Mouse (Mus musculus) cerebellum, adult 2 months (tissue): ENCODE measurements around the gene Gm10024. TPM values are rescaled to one million over a fixed set of nuclear protein-coding genes. Genes with fewer than 3 reads are reported as not detected.
"Not testable (repeated sequence)": the region's sequence is repeated elsewhere in the genome, so short reads cannot be mapped to it uniquely, and the experiment has no call there.

Source experiments
- DNase-seq, 2 experiments: peaks; one replicate each; pipeline ENCODE4 v3.0.0; 2021
- H3K27ac ChIP-seq: fragments of 200-500 bp; 2 replicates; pipeline ENCODE4 v1.5.1; 2012; ENCODE audit warnings: low read length, control low read depth, inconsistent platforms; ENCODE audit not compliant: insufficient read depth
- H3K27me3 ChIP-seq: fragments of 200-500 bp; 2 replicates; pipeline ENCODE4 v1.6.1; 2012; ENCODE audit warnings: inconsistent platforms, mild to moderate bottlenecking, low read length, moderate library complexity; ENCODE audit not compliant: control insufficient read depth, insufficient read depth
- H3K4me1 ChIP-seq: fragments of 200-500 bp; 2 replicates; pipeline ENCODE4 v1.6.1; 2011; ENCODE audit warnings: low read length; ENCODE audit not compliant: control insufficient read depth, insufficient read depth
- H3K4me3 ChIP-seq: fragments of 200-500 bp; replicated peaks from 2 replicates; pipeline ENCODE3; 2011; ENCODE audit warnings: mild to moderate bottlenecking, low read depth, low read length, control low read depth; ENCODE audit not compliant: insufficient read depth
- CTCF ChIP-seq: fragments of 200-500 bp; IDR thresholded peaks from 2 replicates; pipeline ENCODE4 v1.5.1; 2011; ENCODE audit warnings: low read depth, mild to moderate bottlenecking, control low read depth, low read length, moderate library complexity, borderline replicate concordance; ENCODE audit not compliant: insufficient read depth
- POLR2A ChIP-seq: fragments of 200-500 bp; IDR thresholded peaks from 2 replicates; pipeline ENCODE4 v1.6.1; 2011; ENCODE audit warnings: low read length, control low read depth, borderline replicate concordance; ENCODE audit not compliant: insufficient read depth
- WGBS: fragments of 180-500 bp; shearing (Covaris S2); methylation state at CpG from one replicate; pipeline ENCODE4 v1.1.7; 2018; 5-methylcytosine and 5-hydroxymethylcytosine counted together
- polyA plus RNA-seq: library from polyadenylated mRNA; depleted of rRNA; stranded (reverse); fragments of >200 nt; gene quantifications from 2 replicates; pipeline ENCODE4 v1.2.3, GENCODE M21; 2012

The Gm10024 gene
- polyA plus RNA-seq, 1 experiment, result not detected

DNA sequence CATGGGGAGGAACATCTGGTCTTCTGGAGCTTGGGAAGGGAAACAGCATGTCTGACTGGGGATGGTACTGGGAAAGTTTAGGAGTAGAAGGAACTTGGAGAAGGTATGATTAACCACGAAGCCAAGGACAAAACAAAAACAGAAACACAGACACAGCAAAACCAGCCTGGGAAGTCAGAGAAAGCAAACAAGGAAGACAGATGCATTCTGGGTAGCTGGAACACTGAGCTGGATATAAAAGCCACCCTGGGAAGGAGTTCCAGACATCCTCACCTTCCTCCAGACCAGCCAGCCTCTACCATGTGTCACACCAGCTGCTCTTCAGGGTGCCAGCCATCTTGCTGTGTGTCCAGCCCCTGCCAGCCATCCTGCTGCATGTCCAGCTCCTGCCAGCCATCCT lies 4.2 kb downstream of the Gm10024 start, which contains the start of gene Gm10142:
Gm10142 (plus strand) TSS at position 301 of the 400 bp plus-strand sequence.
- no peak within 1 kb of the TSS for H3K27ac ChIP-seq
- 77% methylated on average over 1 of the region's 1 CpGs for WGBS
- TF ChIP-seq CTCF (no peak), POLR2A (no peak)
- no peaks in the 10 kb centered on the region for H3K4me1 ChIP-seq
- no peaks in the 10 kb centered on the region for H3K27me3 ChIP-seq
- DNase-seq, result no peak
- no peak within 1 kb of the TSS for H3K4me3 ChIP-seq

DNA sequence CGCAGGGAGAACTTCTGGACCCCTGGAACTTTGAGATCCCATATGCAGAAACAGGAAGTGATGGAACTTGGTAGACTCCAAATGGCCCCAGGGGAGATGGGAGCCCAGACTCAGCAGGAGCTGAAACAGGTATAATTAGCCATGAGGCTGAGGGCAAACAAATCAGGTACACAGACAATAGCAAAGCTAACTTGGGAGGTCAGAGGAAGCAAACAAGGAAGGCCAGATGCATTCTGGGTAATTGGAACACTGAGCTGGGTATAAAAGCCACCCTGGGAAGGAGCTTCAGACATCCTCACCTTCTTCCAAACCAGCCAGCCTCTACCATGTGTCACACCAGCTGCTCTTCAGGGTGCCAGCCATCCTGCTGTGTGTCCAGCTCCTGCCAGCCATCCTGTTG lies 9.0 kb downstream of the Gm10024 start, which contains the start of gene Krtap12-1:
Krtap12-1 (plus strand) TSS at position 301 of the 400 bp plus-strand sequence.
- H3K27ac ChIP-seq, H3K4me3 ChIP-seq, H3K27me3 ChIP-seq, H3K4me1 ChIP-seq, DNase-seq: not testable (repeated sequence)
- 97% methylated on average over 1 of the region's 1 CpGs for WGBS

DNA sequence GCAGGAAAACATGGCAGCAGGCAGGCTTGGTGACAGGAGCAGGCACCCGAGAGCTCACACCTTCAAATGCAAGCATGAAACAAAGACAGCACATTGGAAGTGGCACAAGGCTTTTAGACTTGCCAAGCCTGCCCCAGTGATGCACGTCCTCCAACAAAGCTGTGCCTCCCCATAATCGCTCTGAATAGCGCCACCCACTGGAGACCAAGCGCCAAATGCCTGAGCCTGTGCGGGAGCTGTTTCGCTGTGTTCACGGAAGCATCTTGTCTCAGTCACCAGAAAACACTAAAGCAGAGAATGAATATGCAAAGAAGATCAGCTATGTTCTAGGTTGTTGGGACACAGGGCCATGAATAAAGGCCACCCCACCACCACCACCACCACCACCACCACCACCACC lies 13.6 kb downstream of the Gm10024 start:
- Histone ChIP-seq H3K4me1 (no peaks in the 10 kb centered on the region), H3K27ac (no peak overlapping the region), H3K4me3 (no peak overlapping the region), H3K27me3 (no peaks in the 10 kb centered on the region)
- DNase-seq, result no peak
- TF ChIP-seq CTCF, result no peak
- TF ChIP-seq POLR2A, result no peak
- WGBS, result 72% methylated on average over 8 of the region's 8 CpGs

DNA sequence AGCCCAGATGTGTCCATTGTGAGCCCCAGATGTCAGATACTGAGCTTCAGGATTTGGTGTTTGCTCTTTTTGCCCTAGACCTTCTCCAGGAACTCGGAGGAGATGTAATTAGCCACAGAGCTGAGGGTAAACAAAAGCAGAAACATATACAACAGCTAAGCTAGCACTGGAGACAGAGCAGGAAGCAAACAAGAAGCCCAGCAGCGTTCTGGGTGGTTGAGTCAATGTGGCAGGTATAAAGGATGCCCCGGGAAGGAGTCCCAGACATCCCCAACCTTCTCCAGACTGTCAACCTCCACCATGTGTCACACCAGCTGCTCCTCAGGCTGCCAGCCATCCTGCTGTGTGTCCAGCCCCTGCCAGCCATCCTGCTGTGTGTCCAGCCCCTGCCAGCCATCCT lies 14.9 kb downstream of the Gm10024 start, which contains the start of gene Gm10100:
Gm10100 (plus strand) TSS at position 301 of the 400 bp plus-strand sequence.
- DNase-seq, result peak; percentile 8 to 25
- Histone ChIP-seq H3K4me3 (no peak within 1 kb of the TSS), H3K27ac (no peak within 1 kb of the TSS), H3K4me1 (no peaks in the 10 kb centered on the region), H3K27me3 (no peaks in the 10 kb centered on the region)
- 13% methylated on average over 3 of the region's 3 CpGs for WGBS
- no peak for TF ChIP-seq CTCF
- no peak for TF ChIP-seq POLR2A

DNA sequence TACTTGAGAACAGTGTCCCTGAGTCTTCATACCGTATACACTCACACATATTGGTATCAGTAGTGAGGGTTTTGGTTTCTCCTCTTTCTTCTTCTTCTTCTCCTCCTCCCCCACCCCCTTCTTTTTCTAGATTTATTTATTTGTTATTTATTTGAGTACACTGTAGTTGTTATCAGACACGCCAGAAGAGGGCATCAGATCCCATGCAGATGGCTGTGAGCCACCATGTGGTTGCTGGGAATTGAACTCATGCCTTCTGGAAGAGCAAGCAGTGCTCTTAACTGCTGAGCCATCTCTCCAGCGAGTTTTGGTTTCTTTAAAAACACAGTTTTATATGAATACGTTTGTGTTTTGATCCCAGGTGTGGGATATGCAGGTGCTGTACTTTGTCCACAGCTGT lies 17.0 kb downstream of the Gm10024 start:
- Histone ChIP-seq H3K27me3 (no peaks in the 10 kb centered on the region), H3K27ac (no peak overlapping the region), H3K4me1 (no peaks in the 10 kb centered on the region), H3K4me3 (no peak overlapping the region)
- DNase-seq, result no peak
- WGBS, result 79% methylated on average over 4 of the region's 4 CpGs
- no peak for TF ChIP-seq CTCF
- no peak for TF ChIP-seq POLR2A

DNA sequence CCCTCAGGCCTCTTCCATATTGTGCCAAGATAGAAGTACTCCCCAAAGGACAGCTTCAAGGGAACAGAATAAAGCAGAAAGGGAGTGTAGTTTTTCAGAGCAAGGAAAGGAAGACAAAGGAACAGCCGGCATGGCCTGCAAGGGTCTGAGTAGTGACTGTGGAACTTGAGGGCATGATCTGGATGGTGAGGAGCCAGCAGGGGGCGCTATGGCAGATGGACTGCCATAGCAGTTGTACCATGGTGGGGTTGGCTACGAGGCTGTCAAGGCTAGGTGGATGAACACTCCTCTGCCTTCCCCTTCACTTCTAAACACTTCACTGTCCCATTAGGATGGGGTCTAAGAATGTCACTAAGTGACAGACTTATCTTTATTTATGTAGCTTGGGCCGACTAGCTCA lies 18.0 kb downstream of the Gm10024 start:
- Histone ChIP-seq H3K27me3 (no peaks in the 10 kb centered on the region), H3K27ac (no peak overlapping the region), H3K4me3 (no peak overlapping the region), H3K4me1 (no peaks in the 10 kb centered on the region)
- DNase-seq, result no peak
- TF ChIP-seq POLR2A (no peak), CTCF (no peak)
- 60% methylated on average over 4 of the region's 4 CpGs for WGBS

DNA sequence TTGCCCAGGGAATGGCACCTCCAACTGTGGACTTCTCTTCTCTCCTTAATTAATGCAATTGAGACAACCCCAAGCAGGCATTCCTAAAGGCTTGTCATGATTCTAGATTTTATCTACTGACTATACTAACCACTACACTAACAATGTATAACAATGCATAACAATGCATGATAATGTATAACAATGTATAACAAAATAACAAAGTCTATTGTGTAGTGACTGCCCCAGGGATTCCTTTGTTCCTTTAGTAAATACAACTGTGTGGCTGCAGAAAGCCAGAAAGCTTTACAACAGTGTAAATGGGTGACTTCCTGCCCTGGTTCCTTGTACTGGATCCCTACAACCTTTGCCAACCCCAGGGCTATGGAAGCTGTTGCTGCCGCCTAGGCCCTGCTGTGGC lies 24.7 kb downstream of the Gm10024 start:
- TF ChIP-seq POLR2A (no peak), CTCF (no peak)
- 84% methylated on average over 1 of the region's 1 CpGs for WGBS
- DNase-seq, result no peak
- no peak overlapping the region for H3K4me3 ChIP-seq
- H3K27ac ChIP-seq, result no peak overlapping the region
- H3K27me3 ChIP-seq, result no peaks in the 10 kb centered on the region
- no peaks in the 10 kb centered on the region for H3K4me1 ChIP-seq

DNA sequence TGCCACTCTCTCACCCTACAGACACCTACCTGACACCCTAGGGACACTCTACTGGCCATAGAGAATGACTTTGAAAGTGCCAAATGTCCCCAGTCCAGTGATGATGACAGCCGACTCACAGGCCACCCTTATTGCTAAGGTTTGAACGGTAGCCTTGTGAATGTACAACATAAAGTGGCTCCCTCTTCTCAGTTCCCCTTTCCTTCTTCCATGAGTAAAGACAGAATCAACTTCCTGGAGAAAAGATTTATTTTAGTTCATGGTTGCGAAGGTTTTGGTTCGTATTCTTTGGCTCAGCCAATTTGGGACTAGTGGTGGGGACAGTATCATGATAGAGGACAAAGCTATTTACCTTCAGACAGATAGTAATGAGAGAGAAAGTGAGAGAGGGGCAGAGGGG lies 27.7 kb downstream of the Gm10024 start:
- Histone ChIP-seq H3K27ac (no peak overlapping the region), H3K4me3 (no peak overlapping the region), H3K4me1 (no peaks in the 10 kb centered on the region), H3K27me3 (no peaks in the 10 kb centered on the region)
- 91% methylated on average over 4 of the region's 4 CpGs for WGBS
- DNase-seq, result no peak
- no peak for TF ChIP-seq POLR2A
- TF ChIP-seq CTCF, result no peak

DNA sequence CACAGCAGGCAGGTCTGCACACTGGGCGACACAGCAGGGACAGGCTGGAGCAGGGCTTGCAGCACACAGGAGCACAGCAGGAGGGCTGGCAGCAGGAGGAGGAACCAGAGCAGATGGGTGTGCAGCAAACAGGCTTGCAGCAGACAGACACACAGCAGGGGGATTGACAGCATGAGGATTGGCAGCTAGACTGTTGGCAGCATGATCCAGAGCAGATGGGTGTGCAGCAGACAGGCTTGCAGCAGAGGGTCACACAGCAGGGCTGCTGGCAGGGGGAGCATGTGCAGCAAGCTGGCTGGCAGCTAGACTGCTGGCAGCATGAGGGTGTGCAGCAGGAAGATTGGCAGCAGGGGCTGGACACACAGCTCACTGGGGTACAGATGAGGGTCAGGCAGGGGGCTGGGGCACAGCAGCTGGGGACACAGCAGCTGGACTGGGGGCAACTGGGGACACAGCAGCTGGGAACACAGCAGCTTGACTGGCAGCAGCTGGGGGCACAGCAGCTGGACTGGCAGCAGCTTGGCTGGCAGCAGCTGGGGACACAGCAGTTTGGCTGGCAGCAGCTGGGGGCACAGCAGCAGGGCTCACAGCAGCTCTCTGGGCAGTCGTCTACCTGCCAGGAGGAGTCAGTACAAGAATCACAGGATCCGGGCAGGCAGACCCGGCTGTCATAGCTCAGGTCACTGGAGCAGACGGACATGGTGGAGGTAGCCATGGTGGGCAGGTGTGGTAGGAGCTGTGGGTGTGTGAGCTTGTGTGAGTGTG lies 30.8 kb downstream of the Gm10024 start, which contains the start of gene Gm18596:
Gm18596 (minus strand) TSS at position 715 of the 765 bp plus-strand sequence.
- WGBS, result 35% methylated on average over 5 of the region's 5 CpGs
- peak in 1 of 2 experiments; percentile 18 for DNase-seq

DNA sequence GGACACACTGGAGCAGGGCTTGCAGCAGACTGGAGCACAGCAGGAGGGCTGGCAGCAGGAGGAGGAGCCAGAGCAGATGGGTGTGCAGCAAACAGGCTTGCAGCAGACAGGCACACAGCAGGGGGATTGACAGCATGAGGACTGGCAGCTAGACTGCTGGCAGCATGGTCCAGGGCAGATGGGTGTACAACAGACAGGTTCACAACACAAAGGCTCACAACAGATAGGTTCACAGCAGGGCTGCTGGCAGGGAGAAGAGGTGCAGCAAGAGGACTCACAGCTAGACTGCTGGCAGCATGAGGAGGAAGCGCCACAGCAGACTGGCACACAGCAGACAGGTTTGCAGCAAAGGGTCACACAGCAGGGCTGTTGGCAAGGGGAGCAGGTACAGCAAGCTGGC lies 39.4 kb downstream of the Gm10024 start:
- DNase-seq, result peak; percentile 18 to 33
- 0% methylated on average over 1 of the region's 1 CpGs for WGBS
- not testable (repeated sequence) for H3K27ac ChIP-seq, H3K4me3 ChIP-seq, H3K4me1 ChIP-seq, H3K27me3 ChIP-seq

More for the DNA sequence above, 30.8 kb downstream of the Gm10024 start, which contains the start of gene Gm18596:
- H3K4me3 ChIP-seq, H3K27me3 ChIP-seq, H3K4me1 ChIP-seq, H3K27ac ChIP-seq: not testable (repeated sequence)

DNA sequence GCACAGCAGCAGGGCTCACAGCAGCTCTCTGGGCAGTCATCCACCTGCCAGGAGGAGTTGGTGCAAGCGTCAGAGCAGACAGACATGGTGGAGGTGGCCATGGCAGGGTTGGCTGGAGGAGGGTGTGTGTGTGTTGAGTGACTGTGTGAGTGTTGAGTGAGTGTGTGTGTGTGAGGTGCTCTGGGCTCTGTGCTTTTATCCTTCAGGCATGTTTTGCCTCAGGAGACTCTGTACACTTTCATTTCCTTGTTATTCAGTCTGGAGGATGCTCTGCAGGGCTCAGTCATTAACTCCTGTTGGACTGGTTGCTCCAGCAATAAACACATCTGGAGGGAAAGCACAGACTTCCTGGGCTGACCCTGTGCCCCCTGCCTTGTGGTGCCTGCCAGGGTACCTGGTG lies 40.0 kb downstream of the Gm10024 start, which contains the start of gene Gm9736:
Gm9736 (minus strand) TSS at position 101 of the 400 bp plus-strand sequence.
- not testable (repeated sequence) for H3K27me3 ChIP-seq, H3K4me1 ChIP-seq, H3K4me3 ChIP-seq, DNase-seq, H3K27ac ChIP-seq
- 17% methylated on average over 1 of the region's 1 CpGs for WGBS
